Mouse (Mus musculus) testis, adult 2 months (tissue): Measurements from ENCODE around the gene Pld2.

Experiments
- CTCF ChIP-seq: fragments of 200-500 bp; IDR thresholded peaks from 2 replicates; pipeline ENCODE4 v1.5.1; 2012; ENCODE audit warnings: low read depth, mild to moderate bottlenecking, inconsistent platforms, low read length, moderate library complexity; ENCODE audit not compliant: control insufficient read depth, insufficient read depth, insufficient replicate concordance
- POLR2A ChIP-seq: fragments of 200-500 bp; IDR thresholded peaks from 2 replicates; pipeline ENCODE4 v1.6.1; 2012; ENCODE audit warnings: low read depth, mild to moderate bottlenecking, inconsistent platforms, low read length, moderate library complexity; ENCODE audit not compliant: control insufficient read depth

GRCm38 (mm10) chr11:70596094-70596493, 56.2 kb downstream of the Pld2 start:
- TF ChIP-seq CTCF (no peak), POLR2A (no peak)
